Mouse (Mus musculus) frontal cortex, postnatal 14 days (tissue): Measurements from ENCODE around the gene Ccnc.
A peak's percentile ranks its signal among the peaks of the same experiment; 100 is the strongest.

ENCODE experiments used
- DNase-seq, 2 experiments: peaks; one replicate each; pipeline ENCODE4 v3.0.0; 2022; ENCODE audit warnings: low spot score in 2 of 2

The Ccnc gene

GRCm38 (mm10) chr4:21727615-21728165 is at the start of gene Ccnc:
Gene Ccnc (plus strand): TSS chr4:21727701.
- DNase-seq: peak; percentile 83 to 87

GRCm38 (mm10) chr4:21678101-21678974 is 49.2 kb upstream of the Ccnc start:
- no peak for DNase-seq

GRCm38 (mm10) chr4:21678975-21679623 is 48.4 kb upstream of the Ccnc start:
- no peak for DNase-seq

GRCm38 (mm10) chr4:21679624-21680480 is 47.6 kb upstream of the Ccnc start:
- no peak for DNase-seq

GRCm38 (mm10) chr4:21680971-21681370 is 46.5 kb upstream of the Ccnc start:
- no peak for DNase-seq

- DNase-seq: no peak
Observed at GRCm38 (mm10) chr4:21682421-21683150, 44.9 kb upstream of the Ccnc start.

GRCm38 (mm10) chr4:21684341-21684970 is 43.0 kb upstream of the Ccnc start:
- no peak for DNase-seq

GRCm38 (mm10) chr4:21685595-21686091 is 41.9 kb upstream of the Ccnc start, which contains the start of gene Prdm13:
Gene Prdm13 (minus strand): TSS chr4:21685963.
- no peak for DNase-seq

GRCm38 (mm10) chr4:21686416-21686815 is 41.1 kb upstream of the Ccnc start:
- no peak for DNase-seq

- DNase-seq: no peak
Observed at GRCm38 (mm10) chr4:21686934-21687333, 40.6 kb upstream of the Ccnc start.

GRCm38 (mm10) chr4:21687783-21688702 is 39.5 kb upstream of the Ccnc start:
- DNase-seq: no peak

GRCm38 (mm10) chr4:21688703-21689200 is 38.7 kb upstream of the Ccnc start:
- DNase-seq: no peak

- no peak for DNase-seq
Observed at GRCm38 (mm10) chr4:21689492-21689941, 38.0 kb upstream of the Ccnc start.

GRCm38 (mm10) chr4:21690221-21690620 is 37.3 kb upstream of the Ccnc start:
- no peak for DNase-seq

GRCm38 (mm10) chr4:21695638-21696254 is 31.8 kb upstream of the Ccnc start:
- DNase-seq: no peak

GRCm38 (mm10) chr4:21705046-21705445 is 22.5 kb upstream of the Ccnc start:
- no peak for DNase-seq

- DNase-seq: peak in 1 of 2 experiments; percentile 16
Observed at GRCm38 (mm10) chr4:21712147-21712546, 15.4 kb upstream of the Ccnc start.

- no peak for DNase-seq
Observed at GRCm38 (mm10) chr4:21722752-21723334, 4.7 kb upstream of the Ccnc start.
